Mouse (Mus musculus): ENCODE measurements around the gene Krt16. TPM values are rescaled to one million over a fixed set of nuclear protein-coding genes. Genes with fewer than 3 reads are reported as not detected.

Krt16 gene
- not detected for polyA plus RNA-seq (2014; fragmentation: Illumina TruSeq; extraction: RNeasy Lipid Tissue Mini Kit (QIAGEN cat#74804); ENCODE audit: low read depth, low replicate concordance)

GRCm38 (mm10) chr11:100248852-100249465, at the start of gene Krt16:
Gene Krt16 (minus strand): TSS chr11:100248902.

GRCm38 (mm10) chr11:100269821-100270332, 21.2 kb upstream of the Krt16 start, which contains the start of gene Krt42:
Gene Krt42 (minus strand): TSS chr11:100269871.

GRCm38 (mm10) chr11:100260514-100261234, 12.0 kb upstream of the Krt16 start, which contains the start of gene Krt17:
Gene Krt17 (minus strand): TSS chr11:100261029.

GRCm38 (mm10) chr11:100207498-100207897, 41.2 kb downstream of the Krt16 start, which contains the start of gene Krt14:
Gene Krt14 (minus strand): TSS chr11:100207548.

Other genes starting within 250 kb of the Krt16 start
- gene Krt33a, start 232.7 kb downstream of the Krt16 start, polyA plus RNA-seq (2014; fragmentation: Illumina TruSeq; extraction: RNeasy Lipid Tissue Mini Kit (QIAGEN cat#74804); ENCODE audit: low read depth, low replicate concordance): not detected
- gene Krt33b, start 219.0 kb downstream of the Krt16 start, polyA plus RNA-seq (2014; fragmentation: Illumina TruSeq; extraction: RNeasy Lipid Tissue Mini Kit (QIAGEN cat#74804); ENCODE audit: low read depth, low replicate concordance): not detected
- gene Krt34, start 207.3 kb downstream of the Krt16 start, polyA plus RNA-seq (2014; fragmentation: Illumina TruSeq; extraction: RNeasy Lipid Tissue Mini Kit (QIAGEN cat#74804); ENCODE audit: low read depth, low replicate concordance): not detected
- not detected for gene Krt31, start 198.4 kb downstream of the Krt16 start, polyA plus RNA-seq (2014; fragmentation: Illumina TruSeq; extraction: RNeasy Lipid Tissue Mini Kit (QIAGEN cat#74804); ENCODE audit: low read depth, low replicate concordance)
- not detected for gene Krt32, start 160.7 kb downstream of the Krt16 start, polyA plus RNA-seq (2014; fragmentation: Illumina TruSeq; extraction: RNeasy Lipid Tissue Mini Kit (QIAGEN cat#74804); ENCODE audit: low read depth, low replicate concordance)
- gene Krt35, start 152.7 kb downstream of the Krt16 start, polyA plus RNA-seq (2014; fragmentation: Illumina TruSeq; extraction: RNeasy Lipid Tissue Mini Kit (QIAGEN cat#74804); ENCODE audit: low read depth, low replicate concordance): not detected
- not detected for gene Krt36, start 143.3 kb downstream of the Krt16 start, polyA plus RNA-seq (2014; fragmentation: Illumina TruSeq; extraction: RNeasy Lipid Tissue Mini Kit (QIAGEN cat#74804); ENCODE audit: low read depth, low replicate concordance)
- not detected for gene Krt13, start 127.3 kb downstream of the Krt16 start, polyA plus RNA-seq (2014; fragmentation: Illumina TruSeq; extraction: RNeasy Lipid Tissue Mini Kit (QIAGEN cat#74804); ENCODE audit: low read depth, low replicate concordance)
- not detected for gene Krt15, start 113.0 kb downstream of the Krt16 start, polyA plus RNA-seq (2014; fragmentation: Illumina TruSeq; extraction: RNeasy Lipid Tissue Mini Kit (QIAGEN cat#74804); ENCODE audit: low read depth, low replicate concordance)
- gene Krt19, start 100.2 kb downstream of the Krt16 start, polyA plus RNA-seq (2014; fragmentation: Illumina TruSeq; extraction: RNeasy Lipid Tissue Mini Kit (QIAGEN cat#74804); ENCODE audit: low read depth, low replicate concordance): not detected
- gene Krt9, start 55.7 kb downstream of the Krt16 start, polyA plus RNA-seq (2014; fragmentation: Illumina TruSeq; extraction: RNeasy Lipid Tissue Mini Kit (QIAGEN cat#74804); ENCODE audit: low read depth, low replicate concordance): not detected
- gene Krt14, start 41.4 kb downstream of the Krt16 start, polyA plus RNA-seq (2014; fragmentation: Illumina TruSeq; extraction: RNeasy Lipid Tissue Mini Kit (QIAGEN cat#74804); ENCODE audit: low read depth, low replicate concordance): not detected
- gene Krt17, start 12.1 kb upstream of the Krt16 start, polyA plus RNA-seq (2014; fragmentation: Illumina TruSeq; extraction: RNeasy Lipid Tissue Mini Kit (QIAGEN cat#74804); ENCODE audit: low read depth, low replicate concordance): not detected
- gene Krt42, start 21.0 kb upstream of the Krt16 start, polyA plus RNA-seq (2014; fragmentation: Illumina TruSeq; extraction: RNeasy Lipid Tissue Mini Kit (QIAGEN cat#74804); ENCODE audit: low read depth, low replicate concordance): not detected
- gene Eif1, start 71.0 kb upstream of the Krt16 start, polyA plus RNA-seq (2014; fragmentation: Illumina TruSeq; extraction: RNeasy Lipid Tissue Mini Kit (QIAGEN cat#74804); ENCODE audit: low read depth, low replicate concordance): 1,697 TPM
- not detected for gene Gast, start 85.5 kb upstream of the Krt16 start, polyA plus RNA-seq (2014; fragmentation: Illumina TruSeq; extraction: RNeasy Lipid Tissue Mini Kit (QIAGEN cat#74804); ENCODE audit: low read depth, low replicate concordance)
- 0.49 TPM for gene Hap1, start 107.2 kb upstream of the Krt16 start, polyA plus RNA-seq (2014; fragmentation: Illumina TruSeq; extraction: RNeasy Lipid Tissue Mini Kit (QIAGEN cat#74804); ENCODE audit: low read depth, low replicate concordance)
- 2.7 TPM for gene Jup, start 148.9 kb upstream of the Krt16 start, polyA plus RNA-seq (2014; fragmentation: Illumina TruSeq; extraction: RNeasy Lipid Tissue Mini Kit (QIAGEN cat#74804); ENCODE audit: low read depth, low replicate concordance)
- 4.2 TPM for gene P3h4, start 165.9 kb upstream of the Krt16 start, polyA plus RNA-seq (2014; fragmentation: Illumina TruSeq; extraction: RNeasy Lipid Tissue Mini Kit (QIAGEN cat#74804); ENCODE audit: low read depth, low replicate concordance)
- not detected for gene Fkbp10, start 166.8 kb upstream of the Krt16 start, polyA plus RNA-seq (2014; fragmentation: Illumina TruSeq; extraction: RNeasy Lipid Tissue Mini Kit (QIAGEN cat#74804); ENCODE audit: low read depth, low replicate concordance)
- 8.2 TPM for gene Nt5c3b, start 192.9 kb upstream of the Krt16 start, polyA plus RNA-seq (2014; fragmentation: Illumina TruSeq; extraction: RNeasy Lipid Tissue Mini Kit (QIAGEN cat#74804); ENCODE audit: low read depth, low replicate concordance)
- gene Klhl10, start 193.0 kb upstream of the Krt16 start, polyA plus RNA-seq (2014; fragmentation: Illumina TruSeq; extraction: RNeasy Lipid Tissue Mini Kit (QIAGEN cat#74804); ENCODE audit: low read depth, low replicate concordance): not detected
- gene Klhl11, start 223.8 kb upstream of the Krt16 start, polyA plus RNA-seq (2014; fragmentation: Illumina TruSeq; extraction: RNeasy Lipid Tissue Mini Kit (QIAGEN cat#74804); ENCODE audit: low read depth, low replicate concordance): 7.4 TPM

Measured in kidney, adult 10 weeks (tissue).